Mouse (Mus musculus) CH12.LX (cell line): Measurements from ENCODE around the gene Slfn2. TPM values are rescaled to one million over a fixed set of nuclear protein-coding genes. Genes with fewer than 3 reads are reported as not detected.

Source experiments
- DNase-seq: peaks from one replicate; pipeline ENCODE4 v3.0.0-alpha.2; 2013; ENCODE audit errors: extremely low read depth
- H3K27ac ChIP-seq: 2 replicates; pipeline ENCODE4 v1.5.1; 2012; ENCODE audit warnings: low read depth, mild to moderate bottlenecking, control low read depth, moderate library complexity; ENCODE audit not compliant: insufficient read depth
- H3K27me3 ChIP-seq: replicated peaks from 2 replicates; pipeline ENCODE3; 2012; ENCODE audit warnings: inconsistent platforms
- H3K36me3 ChIP-seq, 2 experiments: replicated peaks in 1 of 2; 2 replicates each; pipeline versions ENCODE3 to v1.6.1; 2012; ENCODE audit warnings: inconsistent platforms in 1 of 2, low read length in 1 of 2, mild to moderate bottlenecking in 1 of 2, mixed read lengths in 1 of 2, moderate library complexity in 1 of 2; ENCODE audit not compliant: control insufficient read depth in 1 of 2, insufficient read depth in 1 of 2
- H3K4me1 ChIP-seq, 2 experiments: 2 replicates each; pipeline ENCODE4 v1.6.1; 2012; ENCODE audit warnings: inconsistent platforms in 1 of 2, moderate library complexity in 1 of 2; ENCODE audit not compliant: insufficient read depth in 2 of 2, control insufficient read depth in 1 of 2
- H3K4me2 ChIP-seq: 2 replicates; pipeline ENCODE4 v1.6.1; 2012; ENCODE audit warnings: low read depth, mild to moderate bottlenecking, control low read depth; ENCODE audit not compliant: poor library complexity, insufficient read depth, severe bottlenecking
- H3K4me3 ChIP-seq, 3 experiments: fragments of 150-350 bp in 1 of 3; sonication (generic) in 1 of 3; replicated peaks in 1 of 3; 2 replicates each; pipeline versions ENCODE3 to v1.5.1; 2011 to 2012; ENCODE audit warnings: low read depth in 2 of 3, low read length in 2 of 3, mild to moderate bottlenecking in 2 of 3, moderate library complexity in 2 of 3, control low read depth in 1 of 3, improper control_type of control experiment in 1 of 3, inconsistent platforms in 1 of 3, mixed read lengths in 1 of 3; ENCODE audit not compliant: poor library complexity in 1 of 3
- H3K79me2 ChIP-seq: replicated peaks from 2 replicates; pipeline ENCODE4 v1.6.1; 2012; ENCODE audit warnings: mild to moderate bottlenecking, moderate library complexity; ENCODE audit not compliant: control insufficient read depth, poor library complexity, insufficient read depth, severe bottlenecking; ENCODE audit errors: extremely low read depth
- H3K9ac ChIP-seq: 2 replicates; pipeline ENCODE4 v1.6.1; 2012; ENCODE audit warnings: low read depth, mild to moderate bottlenecking, control low read depth, moderate library complexity; ENCODE audit not compliant: insufficient read depth
- H3K9me3 ChIP-seq: replicated peaks from 2 replicates; pipeline ENCODE3; 2012; ENCODE audit warnings: low read length, inconsistent platforms, mixed read lengths
- CHD1 ChIP-seq: IDR thresholded peaks from 2 replicates; pipeline ENCODE4 v1.6.1; 2012; ENCODE audit warnings: low read depth, low read length, improper control_type of control experiment, inconsistent platforms
- CTCF ChIP-seq, 2 experiments: IDR thresholded peaks in 1 of 2; conservative IDR thresholded peaks in 1 of 2; 2 replicates each; pipeline ENCODE4 v1.5.1; 2011 to 2012; ENCODE audit warnings: low read depth in 2 of 2, low read length in 2 of 2, improper control_type of control experiment in 1 of 2, inconsistent platforms in 1 of 2, mild to moderate bottlenecking in 1 of 2, moderate library complexity in 1 of 2
- ELF1 ChIP-seq: IDR thresholded peaks from 2 replicates; pipeline ENCODE4 v1.6.1; 2014; ENCODE audit warnings: low read depth, mild to moderate bottlenecking, inconsistent platforms, low read length, improper control_type of control experiment
- EP300 ChIP-seq: IDR thresholded peaks from 2 replicates; pipeline ENCODE4 v1.6.1; 2011; ENCODE audit warnings: low read length, improper control_type of control experiment
- GABPA ChIP-seq: IDR thresholded peaks from 2 replicates; pipeline ENCODE4 v1.6.1; 2012; ENCODE audit warnings: low read depth, low read length, improper control_type of control experiment, inconsistent platforms; ENCODE audit not compliant: insufficient replicate concordance
- HCFC1 ChIP-seq: IDR thresholded peaks from 2 replicates; pipeline ENCODE4 v1.6.1; 2012; ENCODE audit warnings: low read depth, mild to moderate bottlenecking, inconsistent platforms, low read length, improper control_type of control experiment
- IRF4 ChIP-seq: IDR thresholded peaks from 2 replicates; pipeline ENCODE4 v1.6.1; 2014; ENCODE audit warnings: low read depth, mild to moderate bottlenecking, inconsistent platforms, low read length, improper control_type of control experiment
- JUN ChIP-seq: IDR thresholded peaks from 2 replicates; pipeline ENCODE4 v1.6.1; 2011; ENCODE audit warnings: low read depth, mild to moderate bottlenecking, low read length, improper control_type of control experiment, moderate library complexity; ENCODE audit not compliant: insufficient read depth
- JUND ChIP-seq: conservative IDR thresholded peaks from 2 replicates; pipeline ENCODE4 v1.6.1; 2011; ENCODE audit warnings: low read depth, low read length, improper control_type of control experiment
- MAX ChIP-seq: IDR thresholded peaks from 2 replicates; pipeline ENCODE4 v1.6.1; 2011; ENCODE audit warnings: low read length, improper control_type of control experiment
- MEF2A ChIP-seq: IDR thresholded peaks from 2 replicates; pipeline ENCODE4 v1.6.1; 2014; ENCODE audit warnings: low read depth, mild to moderate bottlenecking, inconsistent platforms, low read length, improper control_type of control experiment, borderline replicate concordance
- MXI1 ChIP-seq: IDR thresholded peaks from 2 replicates; pipeline ENCODE4 v1.6.1; 2011; ENCODE audit warnings: mild to moderate bottlenecking, low read depth, low read length, improper control_type of control experiment
- MYC ChIP-seq: IDR thresholded peaks from 2 replicates; pipeline ENCODE4 v1.6.1; 2011; ENCODE audit warnings: low read depth, mild to moderate bottlenecking, improper control_type of control experiment, low read length
- PAX5 ChIP-seq: IDR thresholded peaks from 2 replicates; pipeline ENCODE4 v1.6.1; 2012; ENCODE audit warnings: low read length, inconsistent platforms, mixed read lengths
- RAD21 ChIP-seq: IDR thresholded peaks from 2 replicates; pipeline ENCODE4 v1.6.1; 2011; ENCODE audit warnings: low read depth, mild to moderate bottlenecking, low read length, improper control_type of control experiment, moderate library complexity
- SIN3A ChIP-seq: IDR thresholded peaks from 2 replicates; pipeline ENCODE4 v1.6.1; 2012; ENCODE audit warnings: low read length, improper control_type of control experiment, inconsistent platforms
- SMC3 ChIP-seq: IDR thresholded peaks from 2 replicates; pipeline ENCODE4 v1.6.1; 2011; ENCODE audit warnings: low read depth, low read length, improper control_type of control experiment
- TBP ChIP-seq: conservative IDR thresholded peaks from 2 replicates; pipeline ENCODE4 v1.6.1; 2011; ENCODE audit warnings: low read depth, low read length, improper control_type of control experiment
- UBTF ChIP-seq: IDR thresholded peaks from 2 replicates; pipeline ENCODE4 v1.6.1; 2012; ENCODE audit warnings: low read depth, mild to moderate bottlenecking, inconsistent platforms, low read length, improper control_type of control experiment, moderate library complexity
- USF2 ChIP-seq: conservative IDR thresholded peaks from 2 replicates; pipeline ENCODE4 v1.6.1; 2011; ENCODE audit warnings: low read depth, low read length, improper control_type of control experiment
- ZC3H11A ChIP-seq: IDR thresholded peaks from 2 replicates; pipeline ENCODE4 v1.6.1; 2012; ENCODE audit warnings: low read depth, mild to moderate bottlenecking, inconsistent platforms, low read length, improper control_type of control experiment
- ZKSCAN1 ChIP-seq: IDR thresholded peaks from 2 replicates; pipeline ENCODE4 v1.6.1; 2012; ENCODE audit warnings: low read depth, inconsistent platforms, low read length, improper control_type of control experiment, borderline replicate concordance
- ZMIZ1 ChIP-seq: IDR thresholded peaks from 2 replicates; pipeline ENCODE4 v1.6.1; 2012; ENCODE audit warnings: low read depth, mild to moderate bottlenecking, inconsistent platforms, low read length, improper control_type of control experiment
- dilution Hi-C: fragments of 300-500 bp; cut with MboI; formaldehyde crosslinking; loops from 2 replicates; pipeline ENCODE4 v1.14.3; 2020; ENCODE audit warnings: low sequenced_read_pairs; ENCODE audit not compliant: extremely low pct_unique_long_range_greater_than_20kb, extremely low pct_ligation_motif_present
- in situ Hi-C: fragments of 300-500 bp; cut with MboI; formaldehyde crosslinking; loops from 3 replicates; pipeline ENCODE4 v1.14.3; 2019; ENCODE audit warnings: low sequenced_read_pairs, low pct_ligation_motif_present, low pct_unique_long_range_greater_than_20kb, mixed read lengths
- polyA plus RNA-seq: library from polyadenylated mRNA; unstranded; fragments of >175 nt; gene quantifications from 2 replicates; pipeline ENCODE4 v1.2.1, GENCODE M21; 2012; ENCODE audit warnings: low read depth; ENCODE audit not compliant: insufficient read length
- total RNA-seq, 2 experiments: library from RNA; depleted of rRNA; stranded (reverse); fragments of 300-350 nt in 1 of 2; fragments of >200 nt in 1 of 2; gene quantifications; 2 replicates each; pipeline ENCODE4 v1.2.3; 2012 to 2014

Gene Slfn2
- total and polyA plus RNA-seq, 3 experiments: 112 to 241 (median 209) TPM

- TF ChIP-seq IRF4 (peak; percentile 99), MYC (peak; percentile 76), MAX (peak; percentile 83), PAX5 (no peak), RAD21 (peak; percentile 16), ZC3H11A (peak; percentile 3; the same call in 1 of the 2 replicates), TBP (peak; percentile 93), USF2 (peak; percentile 55), GABPA (no peak), SMC3 (peak; percentile 39), SIN3A (peak; percentile 99), ELF1 (peak; percentile 69), EP300 (peak; percentile 97), JUND (peak; percentile 6)
Measured at GRCm38 (mm10) chr11:83066640-83067531, 2.0 kb downstream of the Slfn2 start (continued).

- peak overlapping the region; percentile 95; the same call in 1 of the 2 replicates for H3K4me2 ChIP-seq
- peak overlapping the region; percentile 59 to 98 (median 72) for H3K4me3 ChIP-seq
- peaks cover 62% of the 10 kb centered on the region for H3K79me2 ChIP-seq
- H3K4me1 ChIP-seq: peaks cover 8 to 39% of the 10 kb centered on the region in 2 experiments
- TF ChIP-seq RAD21 (peak; percentile 37), JUN (no peak), CTCF (conservative IDR thresholded peaks at IDR 0.05 in 1 of 2, IDR thresholded peaks at IDR 0.05 in 1 of 2; ENCODE audit: low read depth in 2 of 2, low read length in 2 of 2) (peak; percentile 54 to 62; a peak in 3 of 4 replicates), USF2 (no peak), ZMIZ1 (no peak), SMC3 (peak; percentile 54), CHD1 (peak; percentile 51), ELF1 (no peak), MXI1 (no peak), ZKSCAN1 (no peak), UBTF (no peak), PAX5 (no peak), HCFC1 (no peak), MEF2A (no peak)
- H3K27me3 ChIP-seq: no peaks in the 10 kb centered on the region
- DNase-seq: no peak
- H3K9ac ChIP-seq: peak overlapping the region; percentile 98; the same call in 1 of the 2 replicates
- peaks cover 30 to 36% of the 10 kb centered on the region in 2 experiments for H3K36me3 ChIP-seq
- H3K9me3 ChIP-seq: peaks cover 16% of the 10 kb centered on the region
- dilution Hi-C loops: no loop called here
- in situ Hi-C loops: no loop called here
- H3K27ac ChIP-seq: peak overlapping the region; percentile 89; the same call in 1 of the 2 replicates
Measured at GRCm38 (mm10) chr11:83067982-83068694, 3.2 kb downstream of the Slfn2 start.
